ENCODE assay signal across 7 mouse cellular contexts in genomic region chr2:131171401-131172104, GRCm38 (mm10). TPM values are rescaled to one million over a fixed set of nuclear protein-coding genes. Genes with fewer than 3 reads are reported as not detected.
A peak's percentile ranks its signal among the peaks of the same experiment; 100 is the strongest.
DNase-seq lines count a peak whose midpoint lies in the region; ATAC-seq lines count a peak whose summit lies in the region.

No protein-coding gene starts in this region.

- H3K27ac ChIP-seq in heart, embryonic 13.5 days (replicated peaks) = no peak overlapping the region
- no peak overlapping the region for H3K27ac ChIP-seq in kidney, embryonic 16.5 days (ENCODE audit: low read length)
- H3K27ac ChIP-seq in liver, embryonic 12.5 days = no peak overlapping the region
- H3K27ac ChIP-seq in neural tube, embryonic 12.5 days = no peak overlapping the region

- H3K4me1 ChIP-seq in heart, embryonic 13.5 days = peaks cover 35% of the 10 kb centered on the region
- H3K4me1 ChIP-seq in kidney, embryonic 16.5 days (ENCODE audit: insufficient read depth, low read length) = peaks cover 30% of the 10 kb centered on the region
- peaks cover 37% of the 10 kb centered on the region for H3K4me1 ChIP-seq in liver, embryonic 12.5 days
- peaks cover 22% of the 10 kb centered on the region for H3K4me1 ChIP-seq in neural tube, embryonic 12.5 days

- peak overlapping the region; percentile 40 for H3K4me3 ChIP-seq in heart, embryonic 13.5 days
- peak overlapping the region; percentile 38 for H3K4me3 ChIP-seq in kidney, embryonic 16.5 days (ENCODE audit: low read length)
- H3K4me3 ChIP-seq in liver, embryonic 12.5 days = peak overlapping the region; percentile 32
- H3K4me3 ChIP-seq in neural tube, embryonic 12.5 days = no peak overlapping the region

- H3K36me3 ChIP-seq in heart, embryonic 13.5 days = peaks cover 9% of the 10 kb centered on the region
- 0 out of 2 replicates have a peak, but pooled peaks cover 9% of the 10 kb centered on the region for H3K36me3 ChIP-seq in kidney, embryonic 16.5 days (ENCODE audit: insufficient read depth, low read length)
- H3K36me3 ChIP-seq in liver, embryonic 12.5 days = peaks cover 9% of the 10 kb centered on the region; the same call in 1 of the 2 replicates
- peaks cover 8% of the 10 kb centered on the region; the same call in 1 of the 2 replicates for H3K36me3 ChIP-seq in neural tube, embryonic 12.5 days

- H3K27me3 ChIP-seq in heart, embryonic 13.5 days (replicated peaks) = peaks cover 56% of the 10 kb centered on the region
- H3K27me3 ChIP-seq in kidney, embryonic 16.5 days (ENCODE audit: insufficient read depth, low read length) = peaks cover 27% of the 10 kb centered on the region
- peaks cover 70% of the 10 kb centered on the region for H3K27me3 ChIP-seq in liver, embryonic 12.5 days (replicated peaks)
- peaks cover 35% of the 10 kb centered on the region for H3K27me3 ChIP-seq in neural tube, embryonic 12.5 days (replicated peaks)

- ATAC-seq in heart, embryonic 13.5 days (ENCODE audit: extremely low read depth, insufficient number of reproducible peaks, low FRiP score, low TSS enrichment) = no peak
- peak; percentile 6; the same call in 1 of the 2 replicates for ATAC-seq in kidney, embryonic 16.5 days (ENCODE audit: low FRiP score, low TSS enrichment)
- ATAC-seq in liver, embryonic 12.5 days = no peak
- no peak for ATAC-seq in neural tube, embryonic 12.5 days (ENCODE audit: low FRiP score, low read depth)

- no peaks in the 10 kb centered on the region for H3K9me3 ChIP-seq in heart, embryonic 13.5 days
- no peaks in the 10 kb centered on the region for H3K9me3 ChIP-seq in kidney, embryonic 16.5 days (ENCODE audit: low read length)
- H3K9me3 ChIP-seq in liver, embryonic 12.5 days (replicated peaks) = no peaks in the 10 kb centered on the region
- H3K9me3 ChIP-seq in neural tube, embryonic 12.5 days = no peaks in the 10 kb centered on the region

- H3K4me2 ChIP-seq in heart, embryonic 13.5 days = peak overlapping the region; percentile 65
- H3K4me2 ChIP-seq in kidney, embryonic 16.5 days (replicated peaks; ENCODE audit: low read depth, low read length) = peak overlapping the region; percentile 56
- H3K4me2 ChIP-seq in liver, embryonic 12.5 days = peak overlapping the region; percentile 57
- peak overlapping the region; percentile 46 for H3K4me2 ChIP-seq in neural tube, embryonic 12.5 days (replicated peaks)

- peak overlapping the region; percentile 69 for H3K9ac ChIP-seq in heart, embryonic 13.5 days
- H3K9ac ChIP-seq in kidney, embryonic 16.5 days (replicated peaks; ENCODE audit: low read length) = peak overlapping the region; percentile 48; the same call in 1 of the 2 replicates
- H3K9ac ChIP-seq in liver, embryonic 12.5 days = no peak overlapping the region
- H3K9ac ChIP-seq in neural tube, embryonic 12.5 days = 0 out of 2 replicates have a peak overlapping the region, but pooled peaks have one; percentile 19

- DNase-seq in adrenal gland, adult 18-20 months (ENCODE audit: low spot score in 2 of 2) = peak; percentile 65 to 68
- DNase-seq in cerebellum, postnatal 36 days = peak; percentile 46 to 60
- peak; percentile 44 to 52 for DNase-seq in thymus, adult 18-20 months

- WGBS in heart, embryonic 13.5 days = 3% methylated on average over 43 of the region's 43 CpGs
- 10% methylated on average over 43 of the region's 43 CpGs for WGBS in kidney, embryonic 16.5 days
- WGBS in liver, embryonic 12.5 days (ENCODE audit: insufficient replicate concordance) = 5% methylated on average over 43 of the region's 43 CpGs
- 5% methylated on average over 43 of the region's 43 CpGs for WGBS in neural tube, embryonic 12.5 days

RNA-seq across cellular contexts. Expression of gene Cenpb, which starts 8.3 kb away (rescaled TPM):
- 10 to 100 TPM; 51.3 to 63.4 TPM for total RNA-seq in adrenal gland, adult 18-20 months (2021)
- polyA plus RNA-seq in heart, embryonic 13.5 days (2015; fragmentation: Nextera tagmentation; extraction: Ambion mirVana) = 6.8 and 7.0 TPM in 2 replicates
- 9.7 and 10.1 TPM in 2 replicates for polyA plus RNA-seq in kidney, embryonic 16.5 days (2015; fragmentation: Nextera tagmentation; extraction: Ambion mirVana)
- 5.9 and 6.5 TPM in 2 replicates for polyA plus RNA-seq in liver, embryonic 12.5 days (2016; fragmentation: Nextera tagmentation; extraction: Ambion mirVana)
- polyA plus RNA-seq in neural tube, embryonic 12.5 days (2016; fragmentation: Nextera tagmentation; extraction: Ambion mirVana) = 19.3 and 21.1 TPM in 2 replicates

RNA-seq across cellular contexts. Expression of gene 1700037H04Rik, which starts 11.7 kb away (rescaled TPM):
- 100 to 1,000 TPM; 103 to 273 TPM for total RNA-seq in adrenal gland, adult 18-20 months (2021)
- 69.0 and 71.4 TPM in 2 replicates for polyA plus RNA-seq in heart, embryonic 13.5 days (2015; fragmentation: Nextera tagmentation; extraction: Ambion mirVana)
- 98.2 and 101 TPM in 2 replicates for polyA plus RNA-seq in kidney, embryonic 16.5 days (2015; fragmentation: Nextera tagmentation; extraction: Ambion mirVana)
- 131 and 141 TPM in 2 replicates for polyA plus RNA-seq in liver, embryonic 12.5 days (2016; fragmentation: Nextera tagmentation; extraction: Ambion mirVana)
- polyA plus RNA-seq in neural tube, embryonic 12.5 days (2016; fragmentation: Nextera tagmentation; extraction: Ambion mirVana) = 98.8 and 104 TPM in 2 replicates

RNA-seq across cellular contexts. Expression of gene Cdc25b, which starts 15.2 kb away (rescaled TPM):
- total RNA-seq in adrenal gland, adult 18-20 months (2021) = 1 to 10 TPM; 4.2 to 5.2 TPM
- 36.6 and 41.2 TPM in 2 replicates for polyA plus RNA-seq in heart, embryonic 13.5 days (2015; fragmentation: Nextera tagmentation; extraction: Ambion mirVana)
- 73.8 and 87.0 TPM in 2 replicates for polyA plus RNA-seq in kidney, embryonic 16.5 days (2015; fragmentation: Nextera tagmentation; extraction: Ambion mirVana)
- 172 and 182 TPM in 2 replicates for polyA plus RNA-seq in liver, embryonic 12.5 days (2016; fragmentation: Nextera tagmentation; extraction: Ambion mirVana)
- polyA plus RNA-seq in neural tube, embryonic 12.5 days (2016; fragmentation: Nextera tagmentation; extraction: Ambion mirVana) = 97.0 and 99.5 TPM in 2 replicates

RNA-seq across cellular contexts. Expression of gene Spef1, which starts 15.5 kb away (rescaled TPM):
- 1 to 10 TPM; 4.5 to 5.6 TPM for total RNA-seq in adrenal gland, adult 18-20 months (2021)
- 1.3 and 1.5 TPM in 2 replicates for polyA plus RNA-seq in heart, embryonic 13.5 days (2015; fragmentation: Nextera tagmentation; extraction: Ambion mirVana)
- polyA plus RNA-seq in kidney, embryonic 16.5 days (2015; fragmentation: Nextera tagmentation; extraction: Ambion mirVana) = 3.3 and 4.7 TPM in 2 replicates
- polyA plus RNA-seq in liver, embryonic 12.5 days (2016; fragmentation: Nextera tagmentation; extraction: Ambion mirVana) = 1.0 and 1.1 TPM in 2 replicates
- polyA plus RNA-seq in neural tube, embryonic 12.5 days (2016; fragmentation: Nextera tagmentation; extraction: Ambion mirVana) = 9.0 and 9.3 TPM in 2 replicates

RNA-seq across cellular contexts. Expression of gene Ap5s1, which starts 35.3 kb away (rescaled TPM):
- 10 to 100 TPM; 14.9 to 16.3 TPM for total RNA-seq in adrenal gland, adult 18-20 months (2021)
- 32.0 and 35.2 TPM in 2 replicates for polyA plus RNA-seq in heart, embryonic 13.5 days (2015; fragmentation: Nextera tagmentation; extraction: Ambion mirVana)
- 30.2 and 30.9 TPM in 2 replicates for polyA plus RNA-seq in kidney, embryonic 16.5 days (2015; fragmentation: Nextera tagmentation; extraction: Ambion mirVana)
- polyA plus RNA-seq in liver, embryonic 12.5 days (2016; fragmentation: Nextera tagmentation; extraction: Ambion mirVana) = 16.4 and 17.0 TPM in 2 replicates
- polyA plus RNA-seq in neural tube, embryonic 12.5 days (2016; fragmentation: Nextera tagmentation; extraction: Ambion mirVana) = 30.7 and 36.3 TPM in 2 replicates
